In genomic region chr7:4137746-4138145, GRCm38 (mm10) we compare ENCODE assay signal across 8 mouse cellular contexts. TPM values are rescaled to one million over a fixed set of nuclear protein-coding genes. Genes with fewer than 3 reads are reported as not detected.
DNase-seq lines count a peak whose midpoint lies in the region; ATAC-seq and TF ChIP-seq lines count a peak whose summit lies in the region.

No protein-coding gene starts in this region.

- H3K4me2 ChIP-seq in liver, embryonic 12.5 days = peak overlapping the region; percentile 89

- TF ChIP-seq POLR2A in thymus, adult 2 months (IDR thresholded peaks at IDR 0.05; ENCODE audit: control insufficient read depth, extremely low read depth, insufficient read depth, low read length, poor library complexity) = no peak

- no peaks in the 10 kb centered on the region for H3K27me3 ChIP-seq in heart, embryonic 10.5 days (ENCODE audit: insufficient read depth, poor library complexity, severe bottlenecking)
- H3K27me3 ChIP-seq in thymus, adult 2 months (ENCODE audit: control insufficient read depth, insufficient read depth, low read length) = no peaks in the 10 kb centered on the region
- no peaks in the 10 kb centered on the region for H3K27me3 ChIP-seq in liver, embryonic 12.5 days (replicated peaks)

- H3K4me1 ChIP-seq in heart, embryonic 10.5 days = peaks cover 13% of the 10 kb centered on the region
- H3K4me1 ChIP-seq in thymus, adult 2 months (replicated peaks; ENCODE audit: control insufficient read depth, insufficient read depth, low read length) = peaks cover 8% of the 10 kb centered on the region
- peaks cover 30% of the 10 kb centered on the region for H3K4me1 ChIP-seq in liver, embryonic 12.5 days

- no peak for ATAC-seq in liver, embryonic 12.5 days

- peak overlapping the region; percentile 85 for H3K4me3 ChIP-seq in heart, embryonic 10.5 days
- H3K4me3 ChIP-seq in thymus, adult 2 months (ENCODE audit: control insufficient read depth, insufficient read depth, low read length) = peak overlapping the region; percentile 74
- H3K4me3 ChIP-seq in liver, embryonic 12.5 days = peak overlapping the region; percentile 89

- WGBS in heart, embryonic 10.5 days = 57% methylated on average over 3 of the region's 3 CpGs
- WGBS in thymus, adult 2 months = 56% methylated on average over 3 of the region's 3 CpGs
- WGBS in liver, embryonic 12.5 days (ENCODE audit: insufficient replicate concordance) = 44% methylated on average over 3 of the region's 3 CpGs

- H3K9me3 ChIP-seq in heart, embryonic 10.5 days = peaks cover 3% of the 10 kb centered on the region; the same call in 1 of the 2 replicates
- H3K9me3 ChIP-seq in liver, embryonic 12.5 days (replicated peaks) = no peaks in the 10 kb centered on the region

- peak; percentile 20 for DNase-seq in heart, embryonic 10.5 days (ENCODE audit: low spot score)
- no peak for DNase-seq in heart, adult 8-10 months (ENCODE audit: low spot score)
- DNase-seq in thymus, adult 2 months = no peak
- DNase-seq in thymus, postnatal 4 days = no peak
- no peak for DNase-seq in urinary bladder, postnatal 10 days (ENCODE audit: low spot score)
- no peak for DNase-seq in frontal cortex, postnatal 14 days (ENCODE audit: low spot score in 2 of 2)
- no peak for DNase-seq in adrenal gland, postnatal 14 days

- H3K9ac ChIP-seq in liver, embryonic 12.5 days = peak overlapping the region; percentile 88

- TF ChIP-seq CTCF in thymus, adult 2 months (IDR thresholded peaks at IDR 0.05; ENCODE audit: borderline replicate concordance, control insufficient read depth, extremely low read depth, insufficient read depth, low read length, poor library complexity) = no peak

- H3K36me3 ChIP-seq in heart, embryonic 10.5 days = peaks cover 45% of the 10 kb centered on the region
- H3K36me3 ChIP-seq in thymus, adult 2 months (ENCODE audit: control insufficient read depth, insufficient read depth, low read length) = peaks cover 33% of the 10 kb centered on the region
- peaks cover 50% of the 10 kb centered on the region for H3K36me3 ChIP-seq in liver, embryonic 12.5 days

- H3K27ac ChIP-seq in heart, embryonic 10.5 days = peak overlapping the region; percentile 96
- no peak overlapping the region for H3K27ac ChIP-seq in thymus, adult 2 months (ENCODE audit: control insufficient read depth, insufficient read depth, low read length)
- peak overlapping the region; percentile 92 for H3K27ac ChIP-seq in liver, embryonic 12.5 days

RNA-seq across cellular contexts. Expression of gene Leng8, which starts 0.9 kb away (rescaled TPM):
- polyA plus RNA-seq in heart, embryonic 10.5 days (2016; fragmentation: Nextera tagmentation; extraction: Ambion mirVana) = 72.6 and 75.1 TPM in 2 replicates
- total RNA-seq in heart, adult 8-10 months (2022) = 10 to 100 TPM; 27.1 to 49.5 (median 38.6) TPM
- polyA plus RNA-seq in thymus, adult 2 months (2012; rRNA removed) = 1,109 and 1,332 TPM in 2 replicates
- polyA plus RNA-seq in liver, embryonic 12.5 days (2016; fragmentation: Nextera tagmentation; extraction: Ambion mirVana) = 39.3 and 44.5 TPM in 2 replicates
- total RNA-seq in adrenal gland, postnatal 14 days (2021) = 97.9 and 129 TPM in 2 replicates

RNA-seq across cellular contexts. Expression of gene Leng9, which starts 12.4 kb away (rescaled TPM):
- 1.8 and 2.2 TPM in 2 replicates for polyA plus RNA-seq in heart, embryonic 10.5 days (2016; fragmentation: Nextera tagmentation; extraction: Ambion mirVana)
- 1 to 10 TPM; 2.8 to 3.7 (median 3.6) TPM for total RNA-seq in heart, adult 8-10 months (2022)
- 10.5 and 11.5 TPM in 2 replicates for polyA plus RNA-seq in thymus, adult 2 months (2012; rRNA removed)
- 1.2 and 1.5 TPM in 2 replicates for polyA plus RNA-seq in liver, embryonic 12.5 days (2016; fragmentation: Nextera tagmentation; extraction: Ambion mirVana)
- 8.7 and 11.8 TPM in 2 replicates for total RNA-seq in adrenal gland, postnatal 14 days (2021)

RNA-seq across cellular contexts. Expression of gene Ttyh1, which starts 18.5 kb away (rescaled TPM):
- polyA plus RNA-seq in heart, embryonic 10.5 days (2016; fragmentation: Nextera tagmentation; extraction: Ambion mirVana) = 0.54 and 0.83 TPM in 2 replicates
- total RNA-seq in heart, adult 8-10 months (2022) = 1 to 10 TPM in 2 of 4 experiments, under 1 TPM in 2; 0.79 to 1.7 (median 0.95) TPM
- 1.1 and 1.8 TPM in 2 replicates for polyA plus RNA-seq in thymus, adult 2 months (2012; rRNA removed)
- 0.48 and 0.77 TPM in 2 replicates for polyA plus RNA-seq in liver, embryonic 12.5 days (2016; fragmentation: Nextera tagmentation; extraction: Ambion mirVana)
- 5.2 and 5.6 TPM in 2 replicates for total RNA-seq in adrenal gland, postnatal 14 days (2021)

RNA-seq across cellular contexts. Expression of gene Cdc42ep5, which starts 26.9 kb away (rescaled TPM):
- 27.4 and 35.7 TPM in 2 replicates for polyA plus RNA-seq in heart, embryonic 10.5 days (2016; fragmentation: Nextera tagmentation; extraction: Ambion mirVana)
- 1 to 10 TPM; 3.8 to 7.5 (median 4.6) TPM for total RNA-seq in heart, adult 8-10 months (2022)
- 6.5 and 9.7 TPM in 2 replicates for polyA plus RNA-seq in thymus, adult 2 months (2012; rRNA removed)
- polyA plus RNA-seq in liver, embryonic 12.5 days (2016; fragmentation: Nextera tagmentation; extraction: Ambion mirVana) = 10.5 TPM in 2 replicates
- 27.8 and 29.7 TPM in 2 replicates for total RNA-seq in adrenal gland, postnatal 14 days (2021)

Comparison
In these comparisons a context has a peak if more than half of its experiments do, and no peak if none do; other contexts are left out.
1. RNA of gene Leng8, which starts 0.9 kb away (polyA plus RNA-seq): 1,109 to 1,332 TPM in thymus, adult 2 months; 72.6 to 75.1 TPM in heart, embryonic 10.5 days and 39.3 to 44.5 TPM in liver, embryonic 12.5 days; every median in the first group is over 10 times any median in the second.
2. Peak in every context shown above with its lines, with median percentiles within 50 percentile points of each other: H3K4me3 ChIP-seq.